Mouse (Mus musculus) cerebellum, postnatal 25 days (tissue): ENCODE results near the gene Mcoln2.
A peak's percentile ranks its signal among the peaks of the same experiment; 100 is the strongest.

Experiments used
- DNase-seq, 2 experiments: peaks; one replicate each; pipeline ENCODE4 v3.0.0; 2021; ENCODE audit warnings: mixed read lengths in 2 of 2

The Mcoln2 gene

GRCm38 (mm10) chr3:146149156-146150057, at the start of gene Mcoln2:
TSS of gene Mcoln2 (plus strand) at chr3:146149833.
- DNase-seq = peak in 1 of 2 experiments; percentile 2

- DNase-seq = no peak
Observed at GRCm38 (mm10) chr3:146099925-146100324, 49.7 kb upstream of the Mcoln2 start.

GRCm38 (mm10) chr3:146102049-146102448, 47.6 kb upstream of the Mcoln2 start:
- DNase-seq = no peak

- no peak for DNase-seq
Observed at GRCm38 (mm10) chr3:146107116-146107849, 42.4 kb upstream of the Mcoln2 start.

GRCm38 (mm10) chr3:146107921-146108571, 41.6 kb upstream of the Mcoln2 start, which contains the start of gene Wdr63:
TSS of gene Wdr63 (minus strand) at chr3:146108130.
- peak; percentile 37 to 63 for DNase-seq

GRCm38 (mm10) chr3:146108945-146109344, 40.7 kb upstream of the Mcoln2 start:
- no peak for DNase-seq

- DNase-seq = no peak
Observed at GRCm38 (mm10) chr3:146110358-146110757, 39.3 kb upstream of the Mcoln2 start.

GRCm38 (mm10) chr3:146110916-146111315, 38.7 kb upstream of the Mcoln2 start:
- no peak for DNase-seq

GRCm38 (mm10) chr3:146117258-146117996, 32.2 kb upstream of the Mcoln2 start, which contains the start of gene Mcoln3:
TSS of gene Mcoln3 (plus strand) at chr3:146117450.
- no peak for DNase-seq

- no peak for DNase-seq
Observed at GRCm38 (mm10) chr3:146117997-146118457, 31.6 kb upstream of the Mcoln2 start.

GRCm38 (mm10) chr3:146121310-146122124, 28.1 kb upstream of the Mcoln2 start:
- no peak for DNase-seq

GRCm38 (mm10) chr3:146122125-146122420, 27.6 kb upstream of the Mcoln2 start:
- no peak for DNase-seq

- no peak for DNase-seq
Observed at GRCm38 (mm10) chr3:146122807-146123463, 26.7 kb upstream of the Mcoln2 start.

GRCm38 (mm10) chr3:146123464-146123825, 26.2 kb upstream of the Mcoln2 start:
- DNase-seq = peak in 1 of 2 experiments; percentile 21

- DNase-seq = no peak
Observed at GRCm38 (mm10) chr3:146127205-146127604, 22.4 kb upstream of the Mcoln2 start.

- no peak for DNase-seq
Observed at GRCm38 (mm10) chr3:146134834-146135233, 14.8 kb upstream of the Mcoln2 start.

GRCm38 (mm10) chr3:146135417-146135816, 14.2 kb upstream of the Mcoln2 start:
- DNase-seq = no peak

GRCm38 (mm10) chr3:146136422-146136821, 13.2 kb upstream of the Mcoln2 start:
- DNase-seq = no peak

- no peak for DNase-seq
Observed at GRCm38 (mm10) chr3:146140276-146140675, 9.4 kb upstream of the Mcoln2 start.

GRCm38 (mm10) chr3:146142523-146142922, 7.1 kb upstream of the Mcoln2 start:
- DNase-seq = no peak

- DNase-seq = no peak
Observed at GRCm38 (mm10) chr3:146145501-146145900, 4.1 kb upstream of the Mcoln2 start.
